Mouse (Mus musculus): Measurements from ENCODE around the gene Rnf114.

The Rnf114 gene

DNA sequence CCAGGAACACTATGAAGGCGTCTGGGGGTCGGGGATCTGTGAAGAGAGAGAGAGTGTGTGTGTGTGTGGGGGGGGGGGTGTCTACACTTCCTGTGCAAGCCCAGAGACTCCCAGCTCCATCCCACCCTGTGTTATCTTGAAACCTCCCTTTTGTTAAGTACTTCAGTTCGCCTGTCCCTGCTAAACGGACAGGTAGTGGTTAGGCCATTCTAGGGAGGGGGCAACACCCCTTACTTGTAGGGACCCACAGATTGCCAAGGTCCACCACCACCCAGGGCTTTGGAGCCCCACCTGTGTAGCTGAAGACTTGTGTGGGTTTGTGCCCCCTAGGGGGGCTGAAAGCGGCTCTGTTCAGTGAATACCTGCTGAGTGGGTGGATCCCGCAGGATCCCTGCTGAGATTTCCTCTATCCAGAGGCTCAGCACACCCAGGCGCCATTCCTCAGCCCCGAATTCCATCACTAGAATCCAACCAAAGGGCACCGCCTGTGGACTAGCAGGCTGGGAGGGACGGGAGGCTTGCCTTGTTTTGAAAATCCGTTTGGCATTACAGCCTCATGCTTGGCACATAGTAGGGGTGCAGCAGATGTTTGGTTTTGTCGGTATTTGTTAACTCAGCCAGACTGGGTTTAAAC is 48.1 kb downstream of the Rnf114 start:
- no peak for DNase-seq (ENCODE audit: low spot score)

DNA sequence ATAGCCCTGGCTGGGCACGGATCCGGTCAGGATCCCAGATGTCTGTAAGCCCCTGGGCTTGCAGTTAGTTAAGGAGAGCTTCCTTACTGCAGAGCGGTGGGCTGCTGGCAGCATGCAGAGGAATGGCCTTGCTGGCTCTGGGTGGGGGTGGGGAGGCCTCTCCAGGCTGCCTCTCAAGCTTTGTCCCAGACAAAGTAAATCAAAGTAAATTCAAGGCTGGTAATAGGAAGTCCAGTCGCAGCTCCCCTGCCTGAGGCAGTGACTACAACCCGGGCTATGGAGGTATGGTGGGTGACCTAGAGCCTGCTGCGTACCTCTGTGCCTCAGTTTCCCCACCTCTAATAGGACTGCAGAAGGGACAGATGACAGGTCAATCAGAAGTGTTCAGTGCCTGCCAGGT is 48.9 kb downstream of the Rnf114 start:
- no peak for DNase-seq (ENCODE audit: low spot score)

DNA sequence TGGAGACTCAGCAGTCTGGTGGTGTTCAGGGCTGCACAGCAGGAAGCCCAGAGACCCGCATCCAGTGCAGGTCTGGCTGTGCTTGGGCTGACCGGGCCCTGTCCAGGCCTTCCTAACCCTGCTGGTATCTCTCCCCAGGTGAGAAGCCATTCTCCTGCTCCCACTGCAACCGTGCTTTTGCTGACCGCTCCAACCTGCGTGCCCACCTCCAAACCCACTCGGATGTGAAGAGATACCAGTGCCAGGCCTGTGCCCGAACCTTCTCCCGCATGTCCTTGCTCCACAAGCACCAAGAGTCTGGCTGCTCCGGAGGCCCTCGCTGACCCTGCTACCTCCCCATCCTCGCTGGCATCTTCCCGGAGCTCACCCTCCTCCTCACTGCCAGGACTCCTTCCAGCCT is 49.3 kb downstream of the Rnf114 start:
- DNase-seq (ENCODE audit: low spot score) = no peak

DNA sequence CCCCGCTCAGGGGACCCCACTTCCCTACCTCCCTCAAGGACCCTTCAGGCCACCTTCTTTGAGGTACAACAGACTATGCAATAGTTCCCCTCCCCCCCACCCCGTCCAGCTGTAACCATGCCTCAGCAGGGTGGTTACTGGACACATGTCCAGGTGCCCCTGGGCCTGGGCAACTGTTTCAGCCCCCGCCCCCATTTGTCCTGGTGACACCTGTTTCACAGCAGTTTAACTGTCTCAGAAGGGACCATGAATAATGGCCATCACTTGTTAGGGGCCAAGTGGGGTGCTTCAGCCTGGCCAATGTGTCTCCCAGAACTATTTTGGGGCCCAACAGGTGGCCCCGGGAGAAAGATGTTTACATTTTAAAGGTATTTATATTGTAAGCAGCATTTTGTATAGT is 49.9 kb downstream of the Rnf114 start:
- DNase-seq (ENCODE audit: low spot score) = no peak

DNA sequence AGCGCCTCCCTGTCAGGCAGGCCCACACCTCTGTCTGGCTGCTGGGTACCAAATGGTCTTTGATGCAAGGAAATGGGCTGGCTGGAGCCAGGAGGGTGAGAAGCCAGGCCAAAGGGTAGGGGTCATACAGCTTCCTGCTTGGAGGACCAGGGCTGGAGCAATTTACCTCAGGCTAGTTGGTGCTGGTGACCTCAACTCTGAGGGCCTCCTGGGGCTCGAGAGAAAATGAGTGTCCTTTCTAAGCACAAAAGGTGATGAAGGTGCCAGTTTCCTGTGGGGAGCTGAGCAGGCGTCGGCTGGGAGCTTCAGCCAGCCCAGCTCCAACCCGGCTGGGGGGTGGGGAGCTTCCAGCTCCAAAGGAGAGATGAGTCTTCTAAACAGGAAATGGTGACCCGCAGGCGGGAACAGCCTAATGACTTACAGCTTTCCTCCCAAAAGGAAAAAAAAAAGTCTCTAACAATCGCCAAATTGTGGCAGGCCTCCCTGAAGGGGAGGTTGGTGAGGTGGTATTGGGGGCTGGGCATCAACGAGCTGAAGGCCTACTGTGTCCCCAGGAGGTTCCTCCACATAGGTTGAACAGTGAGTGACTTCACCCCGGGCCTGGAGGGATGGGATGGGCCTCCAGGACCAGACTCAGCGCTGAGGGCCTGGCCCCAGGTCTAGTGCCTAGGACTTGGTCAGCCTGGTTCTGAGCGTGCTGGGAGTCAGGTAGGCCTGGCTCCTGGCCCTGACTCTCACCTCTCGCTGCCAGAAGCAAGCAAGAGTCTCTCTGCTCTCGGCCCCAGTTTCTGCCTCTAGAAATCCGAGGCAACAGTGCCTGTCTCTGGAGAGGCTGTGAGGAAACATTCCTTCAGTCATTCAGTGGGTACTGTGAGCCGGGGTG is 50.9 kb downstream of the Rnf114 start:
- no peak for DNase-seq (ENCODE audit: low spot score)

DNA sequence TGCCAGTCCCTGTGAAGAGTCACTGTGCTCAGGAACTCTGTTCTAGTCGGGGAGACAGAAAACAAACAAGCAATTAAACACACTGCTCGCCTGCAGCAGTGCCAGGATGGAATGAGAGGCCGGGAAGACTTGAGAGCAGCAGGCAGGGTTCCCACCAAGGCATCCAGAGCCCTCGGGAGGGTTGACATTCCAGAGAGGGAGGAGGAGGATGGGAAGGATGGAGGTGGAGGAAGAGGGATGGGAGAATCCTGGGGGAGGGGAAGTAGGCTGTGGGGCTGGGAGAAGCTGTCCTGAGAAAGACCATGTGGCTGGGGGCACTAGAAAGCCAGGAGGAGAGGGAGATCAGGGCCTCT is 51.5 kb downstream of the Rnf114 start:
- no peak for DNase-seq (ENCODE audit: low spot score)

DNA sequence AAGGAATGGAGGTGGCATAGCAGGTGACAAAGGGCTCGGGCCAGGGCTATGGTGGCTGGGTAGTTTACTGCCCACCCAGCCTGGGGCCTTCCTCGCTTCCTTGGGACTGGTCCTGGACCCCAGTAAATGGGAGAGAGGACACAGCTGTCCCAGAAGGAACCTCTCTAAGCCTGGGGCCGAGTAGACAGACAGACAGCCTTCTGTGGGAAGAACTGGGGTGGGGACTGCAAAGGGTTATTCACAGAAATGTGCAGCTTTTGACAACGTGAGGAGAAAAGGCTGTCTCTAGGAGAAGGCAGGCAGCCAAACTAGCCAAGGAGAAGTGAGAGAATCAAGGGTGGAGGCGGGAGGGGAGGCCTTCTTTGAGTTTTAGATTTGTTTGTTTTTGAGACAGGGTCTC is 52.0 kb downstream of the Rnf114 start:
- DNase-seq (ENCODE audit: low spot score) = no peak

DNA sequence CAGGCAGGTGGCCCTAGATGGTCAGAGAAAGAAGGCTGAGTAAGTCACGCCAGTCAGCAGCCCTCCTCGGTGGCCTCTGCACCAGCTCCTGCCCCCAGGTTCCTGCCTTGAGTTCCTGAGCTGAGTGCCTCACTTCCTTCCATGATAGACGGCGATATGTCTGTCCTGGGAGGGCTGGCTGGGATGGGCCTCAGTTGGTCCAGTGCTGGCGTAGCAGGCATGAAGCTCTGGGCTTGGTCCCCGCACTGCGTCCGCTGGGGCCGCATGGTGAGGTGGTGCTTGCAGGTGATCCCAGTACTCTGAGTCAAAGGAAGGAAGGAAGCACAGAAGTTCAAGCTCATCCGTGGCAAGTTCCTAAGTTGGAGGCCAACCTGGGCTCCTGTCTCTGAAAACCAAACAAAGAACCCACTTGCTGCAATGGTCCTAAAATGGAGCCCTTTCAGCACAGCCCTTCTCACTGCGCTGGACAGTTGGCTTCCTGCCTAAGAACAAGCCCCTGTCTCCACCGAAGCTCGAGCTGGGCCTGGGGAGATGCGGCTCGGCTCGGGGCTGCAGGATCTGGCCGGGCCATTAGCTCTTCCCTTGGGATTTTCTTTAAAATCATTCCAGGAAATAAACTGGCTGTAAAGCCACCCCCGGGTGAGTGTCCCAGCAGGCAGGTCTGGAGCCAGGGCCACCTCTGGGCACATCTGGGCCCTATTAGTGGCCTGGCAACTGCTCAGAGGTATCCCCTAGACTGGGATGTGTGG is 54.2 kb downstream of the Rnf114 start:
- DNase-seq (ENCODE audit: low spot score) = no peak

DNA sequence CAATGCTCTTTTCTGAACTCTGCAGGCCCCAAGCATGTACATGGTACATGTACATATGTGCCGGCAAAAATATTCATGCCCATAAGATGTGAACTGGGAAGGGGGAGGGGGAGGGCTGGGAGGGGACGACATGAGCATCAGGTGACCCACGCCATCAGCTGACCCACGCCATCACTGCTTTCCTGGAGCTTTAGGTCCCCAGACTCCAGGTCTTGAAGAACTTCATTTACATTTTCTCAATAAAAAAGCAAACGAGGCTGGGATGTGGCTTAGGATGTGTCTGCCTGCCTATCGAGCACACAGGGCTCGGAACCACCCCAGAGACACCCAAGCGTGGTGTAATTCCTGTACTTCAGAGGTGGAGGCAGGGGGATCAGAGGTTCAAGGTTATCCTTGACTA is 55.0 kb downstream of the Rnf114 start:
- DNase-seq (ENCODE audit: low spot score) = no peak

DNA sequence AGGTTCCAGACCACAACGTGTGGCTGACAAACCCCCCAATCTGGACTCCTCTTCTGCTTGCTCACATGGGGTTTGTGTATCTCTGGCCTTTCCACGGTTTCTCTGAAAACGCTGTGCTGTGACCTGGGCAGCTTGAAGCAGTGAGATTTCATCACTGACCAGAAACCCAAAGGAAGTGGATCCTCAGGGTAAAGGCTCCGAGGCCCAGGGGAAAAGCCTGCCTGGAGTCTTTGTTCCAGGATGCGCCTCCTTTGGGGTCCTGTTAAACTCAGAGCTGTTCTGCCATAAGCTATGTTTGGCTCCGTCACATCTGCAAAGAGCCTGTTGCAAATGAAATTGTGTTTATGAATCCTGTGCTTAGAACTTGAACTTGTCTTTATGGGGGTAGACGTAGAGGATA is 56.5 kb downstream of the Rnf114 start:
- DNase-seq (ENCODE audit: low spot score) = no peak

DNA sequence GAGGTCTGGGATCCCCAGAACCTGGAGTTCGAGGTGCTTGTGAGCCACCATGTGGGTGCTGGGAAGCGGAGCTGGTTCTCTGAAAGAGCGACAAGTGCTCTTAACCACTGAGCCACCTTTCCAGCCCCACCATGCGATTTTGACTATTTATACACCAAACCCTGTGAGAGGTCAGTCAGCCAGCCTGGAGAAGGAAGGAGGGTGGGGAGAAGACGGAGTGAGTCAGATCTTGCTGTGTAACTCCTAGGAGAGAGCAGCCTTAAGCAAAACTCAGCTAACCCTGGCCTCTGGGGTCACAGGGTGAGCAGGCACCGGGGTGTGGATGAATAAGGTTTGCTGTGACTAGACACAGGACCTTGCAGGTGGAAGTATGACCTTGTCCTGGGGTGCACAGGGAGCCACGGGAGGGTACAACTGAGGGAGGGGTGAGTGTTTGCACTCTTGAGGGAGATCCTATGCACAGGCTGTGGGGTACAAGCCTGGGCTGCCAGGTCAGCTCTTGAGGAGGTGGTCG is 58.0 kb downstream of the Rnf114 start:
- DNase-seq (ENCODE audit: low spot score) = no peak

DNA sequence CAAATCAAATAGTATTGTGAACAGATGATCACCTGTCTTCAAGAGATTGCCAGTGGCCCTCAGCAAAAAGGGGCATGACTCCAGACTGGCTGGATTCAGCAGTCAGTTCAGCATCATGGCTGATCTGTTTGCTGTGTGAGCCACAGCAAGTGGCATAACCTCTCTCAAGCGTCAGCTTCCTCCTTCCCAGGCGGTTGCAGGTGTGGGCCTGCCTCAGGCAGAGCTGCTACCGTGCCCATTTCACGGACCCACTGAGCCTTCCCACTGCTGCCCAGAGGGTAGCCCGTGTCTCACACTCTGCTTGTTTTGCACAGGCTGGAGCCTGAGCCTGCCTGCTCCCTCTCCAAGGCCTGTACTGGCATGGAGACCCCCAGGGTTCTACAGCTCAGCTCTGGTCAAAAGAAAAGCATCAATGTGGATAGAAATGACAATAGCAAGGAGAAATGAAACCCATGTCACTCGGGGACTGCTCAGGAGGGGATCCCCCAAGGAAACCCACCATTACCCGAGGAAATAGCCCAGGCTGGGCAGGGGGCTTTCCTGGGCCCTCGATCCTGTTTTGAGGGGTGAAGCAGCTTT is 59.0 kb downstream of the Rnf114 start:
- DNase-seq (ENCODE audit: low spot score) = no peak

DNA sequence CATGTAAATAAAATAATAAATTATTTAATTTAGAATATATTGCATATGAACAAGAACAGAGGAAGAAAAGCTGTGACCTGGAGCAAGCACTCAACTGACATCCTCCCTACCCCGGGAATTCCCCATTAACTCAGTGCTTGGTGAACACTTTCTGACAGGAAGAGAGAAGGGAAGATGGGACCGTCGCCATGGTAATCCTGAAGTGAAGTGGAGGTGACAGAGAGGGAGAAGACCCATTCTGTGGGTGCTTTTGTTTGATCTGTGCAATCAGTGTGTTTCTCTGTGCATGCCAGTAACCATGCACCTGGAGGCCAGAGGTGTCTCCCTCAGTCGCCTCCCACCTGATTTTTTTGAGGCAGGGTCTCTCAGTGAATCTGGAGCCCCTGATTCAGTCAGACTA is 59.8 kb downstream of the Rnf114 start:
- no peak for DNase-seq (ENCODE audit: low spot score)

DNA sequence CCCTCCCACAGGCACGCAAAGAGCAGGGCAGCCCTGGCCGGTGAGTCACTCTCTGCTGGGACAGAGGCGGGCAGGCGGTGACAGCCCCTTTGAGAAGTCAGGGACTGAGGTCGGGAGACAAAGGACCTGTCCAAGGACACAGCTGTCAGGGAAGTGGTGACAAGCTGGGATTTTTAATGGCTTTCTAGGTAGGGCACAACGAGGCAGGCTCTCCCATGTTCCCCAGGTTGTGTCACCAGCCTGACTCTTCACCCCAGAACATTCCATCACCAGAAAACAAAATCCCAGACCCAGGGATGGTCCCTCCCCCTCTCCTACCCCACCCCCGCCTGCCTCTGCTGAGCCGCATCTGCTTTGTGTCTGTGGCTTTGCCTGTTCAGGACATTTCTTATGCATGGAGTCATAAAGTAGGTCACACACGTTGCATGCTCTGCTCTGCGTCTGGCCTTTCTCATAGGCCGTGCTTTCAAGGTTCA is 60.5 kb downstream of the Rnf114 start:
- DNase-seq (ENCODE audit: low spot score) = no peak

DNA sequence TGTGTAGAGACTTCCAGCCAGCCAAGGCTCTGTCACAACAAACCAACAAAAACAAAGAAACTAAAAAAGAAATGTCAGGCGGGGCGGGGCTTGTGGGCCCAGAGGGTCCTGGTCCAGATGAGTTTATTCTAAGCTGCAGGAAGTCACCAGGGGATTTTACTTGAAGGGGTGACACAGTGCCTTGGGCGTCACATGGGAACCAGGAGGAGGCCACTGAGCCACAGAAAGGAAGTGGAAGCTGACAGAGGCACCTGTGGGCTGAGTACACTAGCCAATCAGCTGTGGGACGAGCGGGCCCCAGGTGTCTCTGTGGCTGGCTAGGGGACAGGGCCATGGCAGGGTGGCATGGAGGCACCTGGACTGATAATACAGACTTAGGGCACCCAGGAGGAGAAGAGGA is 63.3 kb downstream of the Rnf114 start:
- DNase-seq (ENCODE audit: low spot score) = no peak

DNA sequence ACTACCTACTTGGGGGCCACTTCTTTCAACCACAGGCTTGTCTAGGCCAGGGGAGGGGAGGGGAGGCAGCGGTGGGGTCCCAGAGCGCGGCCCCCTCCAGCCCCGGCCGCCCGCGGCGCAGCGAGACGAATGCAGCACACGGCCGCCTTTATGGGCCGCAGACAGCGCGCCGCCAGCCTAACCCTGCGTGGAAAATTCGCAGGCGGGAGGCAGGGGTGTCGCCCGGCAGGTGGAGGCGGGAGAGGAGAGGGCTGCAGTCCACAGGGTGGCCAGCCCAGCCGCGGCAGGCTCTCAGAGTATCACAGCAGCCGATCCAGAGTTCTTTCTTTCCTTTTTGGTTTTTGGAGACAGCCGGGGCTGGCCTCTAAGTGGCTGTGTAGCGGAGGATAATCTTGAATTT is 67.0 kb downstream of the Rnf114 start:
- DNase-seq (ENCODE audit: low spot score) = no peak

DNA sequence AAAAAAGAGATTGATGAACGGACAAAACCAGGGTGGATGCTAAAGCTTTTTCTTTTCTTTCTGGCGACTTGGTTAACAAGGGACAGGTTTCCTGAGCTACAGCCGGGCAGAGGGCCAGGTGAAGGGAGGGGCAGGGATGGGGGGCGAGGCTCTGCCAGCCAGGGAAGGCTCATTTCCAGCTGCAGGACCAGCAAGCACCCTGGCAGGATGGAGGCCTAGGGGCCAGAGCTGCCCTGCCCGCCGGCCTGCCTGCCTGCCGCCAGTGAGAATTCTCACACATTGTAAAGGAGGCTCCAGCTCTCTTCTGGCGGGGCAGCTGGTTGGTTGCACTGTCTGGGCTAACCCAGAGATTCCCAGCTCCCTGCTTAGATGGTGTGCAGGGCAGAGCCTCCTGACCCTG is 69.7 kb downstream of the Rnf114 start:
- DNase-seq (ENCODE audit: low spot score) = no peak

DNA sequence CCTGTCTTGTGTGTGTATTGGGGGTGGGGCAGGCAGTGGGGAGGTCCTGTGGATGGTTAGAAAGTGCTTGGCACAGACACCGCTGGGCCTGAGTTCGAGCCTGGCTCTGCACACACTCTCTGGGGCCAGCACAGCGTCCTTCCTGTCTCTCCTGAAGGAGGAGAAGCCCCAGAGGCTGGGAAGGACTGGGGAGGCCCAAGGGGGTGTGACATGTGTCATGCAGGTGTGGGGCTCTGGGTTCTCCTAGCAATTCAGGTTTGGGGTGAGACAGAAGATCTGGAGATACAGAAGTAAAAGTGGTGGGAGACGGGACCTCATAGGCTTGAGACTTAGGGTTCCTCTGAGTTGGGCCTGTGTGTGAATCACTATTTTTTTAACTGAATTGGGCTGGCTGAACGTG is 70.6 kb downstream of the Rnf114 start:
- no peak for DNase-seq (ENCODE audit: low spot score)

DNA sequence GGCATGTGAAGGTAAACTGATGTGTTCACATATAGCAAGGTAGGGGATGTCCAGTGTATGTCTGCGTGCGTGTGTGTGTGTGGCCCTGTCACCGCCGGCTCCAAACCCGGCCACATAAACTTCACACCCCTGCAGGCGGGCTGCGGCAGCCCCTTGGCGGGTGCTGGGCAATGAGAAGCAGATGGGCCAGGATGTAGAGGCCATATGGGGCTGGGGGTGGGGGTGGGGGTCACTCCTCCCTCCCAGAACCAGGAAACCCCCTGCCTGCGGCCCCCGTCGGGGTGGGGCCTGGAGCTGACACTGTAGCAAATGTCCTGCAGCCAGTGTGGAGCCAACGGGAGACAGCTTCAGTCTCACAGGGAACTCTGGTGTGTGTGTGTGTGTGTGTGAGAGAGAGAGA is 71.3 kb downstream of the Rnf114 start:
- no peak for DNase-seq (ENCODE audit: low spot score)

DNA sequence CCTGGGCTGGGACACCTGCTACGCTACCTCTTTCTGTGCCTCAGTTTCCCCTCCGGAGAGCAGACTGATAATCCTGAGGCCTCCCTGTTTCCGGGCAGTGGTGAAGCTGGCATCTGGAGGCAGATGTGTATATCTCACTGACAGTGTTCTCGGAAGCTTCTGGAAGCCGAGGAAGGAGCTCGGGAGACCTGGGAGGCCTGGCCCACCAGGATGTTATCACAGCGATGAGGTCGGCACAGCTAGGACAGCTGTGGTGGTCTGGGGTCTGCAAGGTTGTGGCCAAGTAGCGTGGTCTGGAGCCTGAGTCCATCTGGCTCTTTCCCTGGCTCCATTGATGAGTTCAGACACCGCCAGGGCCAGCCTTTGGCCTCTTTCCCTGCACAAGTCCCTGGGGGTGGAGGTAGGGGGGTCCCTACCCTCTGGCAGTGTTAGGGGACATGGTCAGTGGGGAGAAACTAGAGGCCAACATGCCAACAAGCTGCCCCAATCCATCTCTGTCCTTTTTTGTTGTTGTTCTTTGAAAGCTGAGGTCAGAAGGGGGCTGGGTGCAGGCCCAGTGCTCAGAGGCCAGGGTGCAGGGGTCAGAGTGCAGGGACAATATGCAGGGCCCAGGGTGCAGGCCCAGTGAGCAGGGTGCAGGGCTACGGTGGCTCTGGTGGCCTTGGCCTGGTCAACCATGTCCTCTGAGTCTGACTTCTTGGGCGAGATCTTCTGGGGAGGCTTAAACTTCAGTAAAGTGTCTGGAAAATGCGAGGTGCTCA is 72.3 kb downstream of the Rnf114 start:
- no peak for DNase-seq (ENCODE audit: low spot score)

DNA sequence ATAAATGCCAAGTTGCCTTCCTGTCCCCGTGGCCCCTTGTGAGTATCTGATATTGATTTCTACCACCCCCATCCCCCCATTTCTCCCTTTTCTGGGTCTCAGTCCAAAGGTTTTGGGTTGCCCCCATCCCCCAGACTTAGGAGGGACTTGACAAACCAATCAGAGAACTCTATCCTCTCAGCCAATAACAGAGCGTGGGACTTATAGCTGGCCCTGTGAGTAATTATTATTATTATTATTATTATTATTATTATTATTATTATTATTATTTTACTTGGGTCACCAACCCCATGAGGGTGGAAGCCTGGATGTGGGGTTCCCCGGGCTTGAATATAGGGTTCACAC is 72.8 kb downstream of the Rnf114 start:
- no peak for DNase-seq (ENCODE audit: low spot score)

DNA sequence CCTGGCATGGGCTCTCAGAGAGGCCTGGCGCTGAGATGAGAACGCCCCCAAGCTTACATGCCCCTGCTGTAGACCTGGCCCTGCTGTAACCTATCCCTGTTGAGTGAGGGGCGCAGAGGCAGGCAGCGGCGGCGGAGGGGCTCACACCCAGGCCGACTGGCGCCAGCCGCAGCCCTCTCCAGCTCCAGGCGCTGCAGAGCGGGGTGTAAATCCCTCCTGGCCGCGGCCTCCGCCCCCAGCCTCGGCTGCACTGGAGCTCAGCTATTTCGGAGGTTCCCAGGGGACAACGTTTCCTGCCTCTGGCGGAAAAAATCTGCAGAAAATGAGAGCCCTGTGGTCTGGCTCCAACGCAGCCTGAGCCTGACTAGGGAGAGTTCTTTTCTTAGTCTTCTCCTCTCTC is 73.2 kb downstream of the Rnf114 start:
- no peak for DNase-seq (ENCODE audit: low spot score)
